Mouse (Mus musculus): ENCODE results near the gene Svs1. TPM values are rescaled to one million over a fixed set of nuclear protein-coding genes. Genes with fewer than 3 reads are reported as not detected.

Svs1 gene
- polyA plus RNA-seq, 1 experiment from 2014 or later = not detected

DNA sequence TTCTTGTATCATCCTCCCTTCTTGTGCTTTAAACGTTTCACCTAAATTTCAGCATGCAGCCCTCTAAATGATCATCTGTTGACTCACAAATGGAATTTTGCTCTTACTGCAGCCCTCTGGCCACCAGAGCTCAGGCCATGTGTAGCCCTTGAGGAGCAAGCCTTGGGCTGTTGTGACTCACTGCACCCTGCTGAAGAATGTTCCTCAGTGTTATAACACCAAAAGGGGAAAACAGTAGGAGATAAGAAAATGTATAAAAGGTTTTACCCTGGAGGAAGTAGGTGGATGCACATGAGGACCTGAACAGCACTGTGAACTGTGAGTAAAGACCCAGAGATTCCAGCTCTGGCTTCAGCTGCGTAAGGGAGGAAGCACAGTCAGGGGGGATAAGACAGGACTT is 12.0 kb upstream of the Svs1 start, which contains the start of gene Doxl2:
Gene Doxl2 (plus strand): TSS at position 301 of the 400 bp plus-strand sequence.
- H3K4me3 ChIP-seq = no peak within 1 kb of the TSS
- no peak within 1 kb of the TSS for H3K4me2 ChIP-seq
- H3K27me3 ChIP-seq (replicated peaks) = no peaks in the 10 kb centered on the region
- no peak within 1 kb of the TSS for H3K9ac ChIP-seq
- ATAC-seq (ENCODE audit: insufficient number of reproducible peaks, low FRiP score) = no peak
- no peaks in the 10 kb centered on the region for H3K9me3 ChIP-seq (replicated peaks)
- WGBS = 71% methylated on average over 2 of the region's 2 CpGs
- H3K27ac ChIP-seq (ENCODE audit: poor library complexity, severe bottlenecking) = no peak within 1 kb of the TSS
- no peaks in the 10 kb centered on the region for H3K36me3 ChIP-seq
- H3K4me1 ChIP-seq (replicated peaks) = no peaks in the 10 kb centered on the region

DNA sequence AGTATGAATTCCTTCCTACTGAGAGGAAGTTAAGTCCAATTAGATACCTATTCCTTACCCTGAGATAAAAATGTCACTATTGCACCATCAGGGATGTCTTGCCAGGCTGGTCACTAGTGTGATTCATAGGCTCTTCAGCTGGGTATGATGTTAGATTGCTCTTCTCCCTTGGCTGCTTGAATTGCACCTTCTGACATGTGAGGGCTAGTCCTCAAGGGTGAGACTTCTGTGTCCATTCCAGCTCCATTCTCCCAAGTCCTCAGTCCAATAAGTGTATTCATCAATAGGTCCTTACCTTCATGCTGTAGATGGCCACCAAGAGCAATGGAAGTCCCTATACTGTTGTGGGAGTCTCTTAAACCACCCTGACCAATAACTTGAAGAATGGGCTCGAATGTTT is 7.0 kb upstream of the Svs1 start:
- H3K36me3 ChIP-seq = no peaks in the 10 kb centered on the region
- H3K4me2 ChIP-seq = no peak overlapping the region
- no peaks in the 10 kb centered on the region for H3K27me3 ChIP-seq (replicated peaks)
- no peak for ATAC-seq (ENCODE audit: insufficient number of reproducible peaks, low FRiP score)
- 30% methylated on average over 1 of the region's 1 CpGs for WGBS
- no peak overlapping the region for H3K27ac ChIP-seq (ENCODE audit: poor library complexity, severe bottlenecking)
- H3K9me3 ChIP-seq (replicated peaks) = no peaks in the 10 kb centered on the region
- H3K4me3 ChIP-seq = no peak overlapping the region
- no peak overlapping the region for H3K9ac ChIP-seq
- no peaks in the 10 kb centered on the region for H3K4me1 ChIP-seq (replicated peaks)

DNA sequence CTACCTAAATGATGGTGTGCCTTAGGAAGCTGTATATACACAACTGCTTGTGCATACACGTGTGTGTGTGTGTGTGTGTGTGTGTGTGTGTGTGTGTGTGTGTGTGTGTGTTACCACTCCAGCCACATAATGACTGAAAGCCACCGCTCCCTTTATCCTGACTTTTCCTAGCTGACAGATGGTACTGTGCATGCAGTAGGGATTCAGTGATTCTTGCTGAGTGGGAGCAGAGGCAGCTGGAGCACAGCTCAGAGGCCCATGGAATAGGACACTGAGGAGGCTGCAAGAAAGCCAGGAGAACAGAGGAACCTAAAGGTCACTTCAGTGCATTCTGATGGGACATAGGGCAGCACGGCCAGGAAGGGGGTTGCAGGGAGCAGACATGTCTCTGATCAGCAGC is 4.4 kb upstream of the Svs1 start:
- H3K4me3 ChIP-seq = no peak overlapping the region
- ATAC-seq (ENCODE audit: insufficient number of reproducible peaks, low FRiP score) = no peak
- no peaks in the 10 kb centered on the region for H3K36me3 ChIP-seq
- H3K9me3 ChIP-seq (replicated peaks) = no peaks in the 10 kb centered on the region
- H3K4me2 ChIP-seq = no peak overlapping the region
- no peaks in the 10 kb centered on the region for H3K4me1 ChIP-seq (replicated peaks)
- no peak overlapping the region for H3K9ac ChIP-seq
- WGBS = 64% methylated on average over 3 of the region's 3 CpGs
- no peaks in the 10 kb centered on the region for H3K27me3 ChIP-seq (replicated peaks)
- H3K27ac ChIP-seq (ENCODE audit: poor library complexity, severe bottlenecking) = no peak overlapping the region

DNA sequence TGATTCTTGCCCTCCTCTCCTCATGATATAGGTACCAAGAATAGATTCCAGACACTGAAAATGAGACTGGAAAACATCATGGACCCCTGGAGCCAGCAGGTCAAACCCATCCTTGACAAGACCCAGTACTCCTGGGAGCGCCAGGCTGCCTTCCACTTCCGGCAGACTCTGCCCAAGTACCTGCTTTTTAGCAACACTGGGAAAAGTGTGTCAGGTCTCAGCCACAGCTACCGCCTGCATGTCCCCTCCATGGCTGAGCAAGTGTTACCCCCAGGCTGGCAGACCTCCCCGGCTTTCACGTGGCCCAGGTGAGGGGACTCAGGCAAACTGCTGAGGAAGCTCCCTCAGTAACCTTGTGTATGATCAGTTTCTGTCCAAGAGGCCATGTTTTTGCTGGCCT is 3.3 kb downstream of the Svs1 start:
- no peak overlapping the region for H3K4me2 ChIP-seq
- no peaks in the 10 kb centered on the region for H3K27me3 ChIP-seq (replicated peaks)
- no peak overlapping the region for H3K9ac ChIP-seq
- H3K27ac ChIP-seq (ENCODE audit: poor library complexity, severe bottlenecking) = no peak overlapping the region
- H3K9me3 ChIP-seq (replicated peaks) = no peaks in the 10 kb centered on the region
- no peak for ATAC-seq (ENCODE audit: insufficient number of reproducible peaks, low FRiP score)
- 76% methylated on average over 5 of the region's 5 CpGs for WGBS
- H3K36me3 ChIP-seq = no peaks in the 10 kb centered on the region
- no peaks in the 10 kb centered on the region for H3K4me1 ChIP-seq (replicated peaks)
- H3K4me3 ChIP-seq = no peak overlapping the region

DNA sequence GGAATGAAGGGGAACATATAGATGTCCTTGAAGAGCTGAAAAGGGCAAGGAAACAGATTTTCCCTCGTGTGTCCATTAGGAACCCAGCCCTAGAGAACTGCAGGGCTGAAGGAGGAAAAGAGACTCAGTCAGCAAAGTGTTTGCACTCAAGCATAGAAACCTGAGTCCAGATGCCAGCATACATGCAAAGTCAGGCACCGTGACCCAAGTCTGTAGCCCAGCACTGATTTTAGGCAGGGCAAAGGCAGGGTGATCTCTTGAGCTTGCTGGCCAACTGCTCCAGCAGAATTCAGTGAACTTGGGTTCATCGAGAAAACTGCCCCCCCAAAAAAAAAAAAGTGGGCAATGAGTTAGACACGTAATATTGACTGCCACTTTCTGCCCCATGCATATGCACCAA is 5.3 kb downstream of the Svs1 start:
- WGBS = 68% methylated on average over 4 of the region's 4 CpGs
- H3K4me2 ChIP-seq = no peak overlapping the region

DNA sequence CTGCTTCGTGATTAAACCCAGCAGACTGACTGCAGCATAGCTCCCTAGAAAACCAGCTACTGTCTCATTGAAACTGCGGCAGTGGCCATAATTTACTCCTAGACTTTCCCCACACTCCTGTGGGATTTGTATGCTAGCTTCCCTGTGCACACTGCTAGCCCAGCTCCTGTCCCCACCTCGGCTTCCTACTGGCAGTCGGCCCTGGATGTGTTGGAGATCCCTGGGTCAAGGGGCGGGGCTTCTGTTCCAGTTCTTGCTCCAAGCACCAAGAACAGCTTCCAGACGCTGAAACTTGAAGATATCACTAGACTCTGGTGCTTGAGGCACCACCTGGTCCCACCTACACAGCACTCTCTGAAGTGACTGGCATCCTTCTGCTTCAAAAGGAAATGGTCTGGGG is 11.5 kb downstream of the Svs1 start:
- 56% methylated on average over 6 of the region's 6 CpGs for WGBS
- ATAC-seq (ENCODE audit: insufficient number of reproducible peaks, low FRiP score) = no peak
- no peaks in the 10 kb centered on the region for H3K27me3 ChIP-seq (replicated peaks)
- H3K9ac ChIP-seq = no peak overlapping the region
- no peaks in the 10 kb centered on the region for H3K36me3 ChIP-seq
- no peak overlapping the region for H3K27ac ChIP-seq (ENCODE audit: poor library complexity, severe bottlenecking)
- no peaks in the 10 kb centered on the region for H3K4me1 ChIP-seq (replicated peaks)
- H3K4me2 ChIP-seq = no peak overlapping the region
- no peaks in the 10 kb centered on the region for H3K9me3 ChIP-seq (replicated peaks)
- H3K4me3 ChIP-seq = no peak overlapping the region

More for the DNA sequence above, 5.3 kb downstream of the Svs1 start:
- no peaks in the 10 kb centered on the region for H3K9me3 ChIP-seq (replicated peaks)
- H3K4me3 ChIP-seq = no peak overlapping the region
- no peak overlapping the region for H3K27ac ChIP-seq (ENCODE audit: poor library complexity, severe bottlenecking)
- H3K9ac ChIP-seq = no peak overlapping the region
- no peaks in the 10 kb centered on the region for H3K4me1 ChIP-seq (replicated peaks)
- H3K27me3 ChIP-seq (replicated peaks) = no peaks in the 10 kb centered on the region
- no peak for ATAC-seq (ENCODE audit: insufficient number of reproducible peaks, low FRiP score)
- no peaks in the 10 kb centered on the region for H3K36me3 ChIP-seq

DNA sequence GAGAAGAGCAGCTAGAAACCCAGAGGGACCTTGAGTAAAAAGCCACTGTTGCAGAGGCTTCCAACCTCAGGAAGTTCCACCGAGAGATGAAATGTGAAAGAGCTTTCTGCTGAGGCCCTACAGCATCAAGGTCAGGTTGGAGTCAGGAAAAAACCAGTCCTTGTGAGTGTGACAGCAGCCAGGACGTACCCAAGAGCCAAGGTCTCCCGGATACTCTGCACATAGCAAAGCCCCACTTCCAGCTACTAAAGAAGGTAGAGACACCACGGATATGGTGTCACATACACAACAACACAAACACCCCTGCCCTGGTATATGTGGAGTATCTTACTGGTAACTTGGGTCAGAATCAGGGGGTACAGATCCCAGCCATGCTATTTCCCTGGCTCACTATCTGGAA is 12.1 kb downstream of the Svs1 start:
- Histone ChIP-seq H3K27ac (ENCODE audit: poor library complexity, severe bottlenecking) (no peak overlapping the region), H3K27me3 (replicated peaks) (no peaks in the 10 kb centered on the region), H3K4me1 (replicated peaks) (no peaks in the 10 kb centered on the region), H3K4me2 (no peak overlapping the region), H3K9ac (no peak overlapping the region), H3K4me3 (no peak overlapping the region), H3K9me3 (replicated peaks) (no peaks in the 10 kb centered on the region), H3K36me3 (no peaks in the 10 kb centered on the region)
- 79% methylated on average over 4 of the region's 4 CpGs for WGBS
- no peak for ATAC-seq (ENCODE audit: insufficient number of reproducible peaks, low FRiP score)

DNA sequence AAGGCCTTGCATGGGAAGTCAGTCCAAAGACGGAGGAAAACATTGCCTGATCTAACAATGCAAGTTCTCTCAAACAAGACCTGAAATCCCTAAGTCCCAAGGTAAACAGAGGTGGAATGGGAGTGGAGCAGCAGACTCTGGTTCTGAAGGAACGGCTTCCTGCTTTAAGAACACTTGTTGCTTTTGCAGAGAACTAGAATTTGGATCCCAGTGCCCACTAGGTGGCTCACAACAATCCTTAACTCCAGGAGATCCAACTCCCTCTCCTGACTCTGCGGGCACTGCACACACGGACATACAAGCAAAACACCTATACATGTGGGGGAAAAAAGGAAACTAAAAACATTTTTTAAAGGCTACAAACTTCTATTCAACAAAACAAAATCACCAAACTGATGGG is 16.7 kb downstream of the Svs1 start:
- Histone ChIP-seq H3K27ac (ENCODE audit: poor library complexity, severe bottlenecking) (no peak overlapping the region), H3K27me3 (replicated peaks) (no peaks in the 10 kb centered on the region; the same call in 1 of the 2 replicates), H3K4me2 (no peak overlapping the region), H3K4me3 (no peak overlapping the region), H3K36me3 (no peaks in the 10 kb centered on the region), H3K9ac (no peak overlapping the region), H3K4me1 (replicated peaks) (peaks cover 2% of the 10 kb centered on the region), H3K9me3 (replicated peaks) (no peaks in the 10 kb centered on the region)
- no peak for ATAC-seq (ENCODE audit: insufficient number of reproducible peaks, low FRiP score)
- WGBS = 35% methylated on average over 4 of the region's 4 CpGs

DNA sequence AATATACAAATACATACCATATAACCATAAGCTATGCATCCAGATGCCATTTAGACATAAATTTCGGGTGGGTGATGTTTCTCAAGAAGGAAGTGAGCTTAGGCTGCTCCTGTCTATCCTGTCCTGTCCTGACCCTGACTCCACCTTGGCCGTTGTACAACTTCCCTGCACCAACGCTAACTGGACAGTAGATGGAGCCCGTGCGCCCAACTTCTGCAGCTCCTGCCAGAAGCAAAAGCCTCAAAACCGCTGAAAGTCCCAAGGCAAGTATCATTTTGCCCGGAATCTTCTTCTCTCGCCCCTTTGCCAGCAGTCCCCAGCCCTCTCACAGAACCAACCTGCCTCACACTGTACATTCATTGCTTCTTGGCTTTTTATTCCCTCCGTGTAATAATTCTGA is 21.3 kb downstream of the Svs1 start:
- Histone ChIP-seq H3K9ac (peak overlapping the region; percentile 68; the same call in 1 of the 2 replicates), H3K4me1 (replicated peaks) (peaks cover 8% of the 10 kb centered on the region), H3K4me2 (peak overlapping the region; percentile 74), H3K27me3 (replicated peaks) (no peaks in the 10 kb centered on the region; the same call in 1 of the 2 replicates), H3K27ac (ENCODE audit: poor library complexity, severe bottlenecking) (no peak overlapping the region), H3K9me3 (replicated peaks) (0 out of 2 replicates have a peak, but pooled peaks cover 5% of the 10 kb centered on the region), H3K4me3 (peak overlapping the region; percentile 43), H3K36me3 (no peaks in the 10 kb centered on the region)
- under 1% methylated on average over 9 of the region's 9 CpGs for WGBS
- no peak for ATAC-seq (ENCODE audit: insufficient number of reproducible peaks, low FRiP score)

DNA sequence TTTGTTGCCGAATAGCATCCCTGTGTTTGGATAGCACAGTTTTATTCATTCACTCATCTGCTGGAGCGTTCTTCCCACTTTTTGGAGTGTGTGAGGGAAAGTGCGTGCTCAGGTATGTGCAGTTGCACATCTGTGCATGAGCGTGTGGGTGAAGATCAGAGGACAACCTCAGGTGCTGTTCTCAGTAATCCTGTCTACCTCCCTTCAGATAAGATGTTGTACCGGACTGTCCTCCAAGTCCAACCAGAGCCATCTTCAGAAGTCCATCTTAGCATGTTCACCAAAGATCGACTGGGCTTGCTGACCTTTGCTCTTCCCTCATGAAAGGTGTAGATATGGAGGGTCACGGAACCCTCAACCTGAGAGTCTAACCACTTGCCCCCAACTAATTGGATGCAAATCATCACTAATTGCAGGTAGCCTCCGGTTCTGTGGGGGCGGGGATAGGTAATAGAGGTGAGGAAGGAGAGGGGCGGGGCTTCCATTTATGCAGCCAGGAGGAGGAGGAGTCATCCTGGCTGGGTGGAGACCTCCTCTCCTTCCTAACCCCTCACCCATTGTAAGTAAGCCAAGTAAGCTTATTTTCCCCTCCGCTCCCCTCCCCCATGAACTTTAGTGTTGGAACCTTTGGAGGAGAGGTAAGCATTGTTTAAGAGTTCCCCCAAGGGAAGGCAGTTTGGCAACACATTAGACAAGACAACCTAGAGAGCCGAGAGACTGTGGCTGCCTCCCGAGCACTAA is 21.9 kb downstream of the Svs1 start:
- Histone ChIP-seq H3K27me3 (replicated peaks) (no peaks in the 10 kb centered on the region; the same call in 1 of the 2 replicates), H3K4me1 (replicated peaks) (peaks cover 8% of the 10 kb centered on the region), H3K27ac (ENCODE audit: poor library complexity, severe bottlenecking) (no peak overlapping the region), H3K9me3 (replicated peaks) (0 out of 2 replicates have a peak, but pooled peaks cover 5% of the 10 kb centered on the region), H3K4me3 (peak overlapping the region; percentile 43), H3K36me3 (no peaks in the 10 kb centered on the region), H3K9ac (peak overlapping the region; percentile 68; the same call in 1 of the 2 replicates), H3K4me2 (peak overlapping the region; percentile 74)
- ATAC-seq (ENCODE audit: insufficient number of reproducible peaks, low FRiP score) = no peak
- WGBS = 18% methylated on average over 13 of the region's 13 CpGs

DNA sequence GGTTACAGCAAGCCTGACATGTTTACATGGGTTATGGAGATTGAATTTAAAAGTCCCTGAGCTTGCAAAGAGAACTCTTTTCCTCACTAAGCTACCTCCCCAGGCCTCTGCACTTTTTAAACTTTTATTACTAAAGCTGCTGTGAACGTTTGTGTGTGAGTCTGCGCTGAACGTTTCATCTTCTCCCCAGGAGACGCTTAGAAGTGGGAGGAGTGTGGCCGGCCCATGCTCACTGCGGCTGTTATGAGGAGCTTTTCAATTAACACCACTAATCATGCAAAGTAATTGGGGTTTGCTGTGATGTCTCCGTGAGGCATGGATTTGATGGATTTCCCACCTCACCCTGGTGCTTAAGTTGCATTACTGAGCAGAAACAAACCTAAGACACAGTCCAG is 22.5 kb downstream of the Svs1 start:
- ATAC-seq (ENCODE audit: insufficient number of reproducible peaks, low FRiP score) = no peak
- no peaks in the 10 kb centered on the region for H3K36me3 ChIP-seq
- no peaks in the 10 kb centered on the region; the same call in 1 of the 2 replicates for H3K27me3 ChIP-seq (replicated peaks)
- H3K4me3 ChIP-seq = peak overlapping the region; percentile 43; the same call in 1 of the 2 replicates
- H3K9ac ChIP-seq = no peak overlapping the region
- H3K9me3 ChIP-seq (replicated peaks) = 0 out of 2 replicates have a peak, but pooled peaks cover 5% of the 10 kb centered on the region
- H3K4me2 ChIP-seq = peak overlapping the region; percentile 74
- WGBS = 32% methylated on average over 7 of the region's 7 CpGs
- H3K4me1 ChIP-seq (replicated peaks) = peaks cover 8% of the 10 kb centered on the region
- no peak overlapping the region for H3K27ac ChIP-seq (ENCODE audit: poor library complexity, severe bottlenecking)
